Mouse (Mus musculus) layer of hippocampus, adult 2 months (tissue): Measurements from ENCODE around the gene Fam124b. TPM values are rescaled to one million over a fixed set of nuclear protein-coding genes. Genes with fewer than 3 reads are reported as not detected.
A peak's percentile ranks its signal among the peaks of the same experiment; 100 is the strongest.

Experiments used
- DNase-seq, 2 experiments: peaks; one replicate each; pipeline ENCODE4 v3.0.0; 2022; ENCODE audit warnings: low spot score in 2 of 2
- H3K27ac ChIP-seq: fragments of 200-600 bp; 2 replicates; pipeline ENCODE4 v1.8.1; 2022
- H3K4me3 ChIP-seq: fragments of 200-600 bp; 2 replicates; pipeline ENCODE4 v1.8.1; 2022; ENCODE audit warnings: mild to moderate bottlenecking
- CTCF ChIP-seq: fragments of 200-600 bp; conservative IDR thresholded peaks from 2 replicates; pipeline ENCODE4 v1.8.1; 2022; ENCODE audit warnings: antibody characterized with exemption, mild to moderate bottlenecking, moderate library complexity
- total RNA-seq, 2 experiments: library from RNA; stranded (reverse); gene quantifications; 2 replicates each; pipeline ENCODE4 v1.2.3; 2021

Gene Fam124b
- total RNA-seq, 2 experiments from 2014 or later = 0.39 to 0.46 TPM

DNA sequence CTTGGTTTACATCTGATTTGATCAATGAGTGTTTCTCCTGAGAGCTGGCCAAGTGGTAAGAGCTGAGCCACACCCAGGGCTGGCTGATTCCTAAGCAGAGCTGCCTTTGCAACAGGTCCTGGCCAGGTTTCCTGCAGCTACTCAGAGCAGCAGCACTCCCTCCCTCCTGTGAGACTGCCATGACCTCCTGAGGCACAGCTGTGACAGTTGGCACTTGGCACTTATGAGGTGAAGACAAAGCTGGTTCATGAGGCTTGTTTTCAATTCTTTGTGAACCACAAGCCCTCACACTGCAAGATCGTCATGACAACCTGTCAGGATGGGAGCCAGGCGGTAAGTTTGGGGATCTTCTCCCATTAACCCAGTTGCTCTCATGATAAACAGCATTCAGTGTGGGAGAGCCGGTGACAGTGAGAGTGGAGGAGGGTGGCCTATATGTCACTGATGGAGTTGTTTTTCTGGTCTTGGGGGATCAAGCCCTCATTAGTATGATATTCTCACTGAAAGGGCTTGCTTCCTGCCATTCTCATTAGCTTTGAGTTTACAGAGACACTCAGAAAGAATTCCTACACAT, 6.7 kb upstream of the Fam124b start:
- no peak for TF ChIP-seq CTCF

DNA sequence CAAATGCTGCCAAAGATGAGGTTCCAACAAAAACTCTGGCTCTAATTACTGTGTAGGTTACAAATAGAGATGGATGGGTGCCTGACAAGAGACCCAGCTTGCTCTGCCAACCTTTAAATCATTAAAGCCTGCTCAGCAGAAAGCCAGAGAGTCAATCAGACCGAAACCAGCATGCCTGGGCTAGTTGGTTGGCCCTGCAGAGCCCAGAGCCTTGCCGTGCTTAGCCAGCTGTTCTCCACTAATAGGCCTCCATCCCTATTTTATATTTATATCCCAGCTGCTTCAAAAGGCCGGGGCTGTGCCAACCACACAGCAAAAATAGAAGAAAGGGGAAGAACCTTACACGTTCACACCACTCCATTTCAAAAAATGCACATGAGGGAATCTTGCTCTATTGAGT, 2.9 kb upstream of the Fam124b start:
- H3K4me3 ChIP-seq = no peak overlapping the region
- no peak for DNase-seq
- no peak overlapping the region for H3K27ac ChIP-seq
- TF ChIP-seq CTCF = no peak

More for the DNA sequence above, 6.7 kb upstream of the Fam124b start:
- DNase-seq = peak in 1 of 2 experiments; percentile 25
- Histone ChIP-seq H3K4me3 (no peak overlapping the region), H3K27ac (0 out of 2 replicates have a peak overlapping the region, but pooled peaks have one; percentile 39)

GRCm38 (mm10) chr1:80213826-80214225, 4.4 kb downstream of the Fam124b start:
- H3K4me3 ChIP-seq = peak overlapping the region; percentile 27; the same call in 1 of the 2 replicates
- H3K27ac ChIP-seq = peak overlapping the region; percentile 36; the same call in 1 of the 2 replicates
- no peak for DNase-seq
- TF ChIP-seq CTCF = no peak

DNA sequence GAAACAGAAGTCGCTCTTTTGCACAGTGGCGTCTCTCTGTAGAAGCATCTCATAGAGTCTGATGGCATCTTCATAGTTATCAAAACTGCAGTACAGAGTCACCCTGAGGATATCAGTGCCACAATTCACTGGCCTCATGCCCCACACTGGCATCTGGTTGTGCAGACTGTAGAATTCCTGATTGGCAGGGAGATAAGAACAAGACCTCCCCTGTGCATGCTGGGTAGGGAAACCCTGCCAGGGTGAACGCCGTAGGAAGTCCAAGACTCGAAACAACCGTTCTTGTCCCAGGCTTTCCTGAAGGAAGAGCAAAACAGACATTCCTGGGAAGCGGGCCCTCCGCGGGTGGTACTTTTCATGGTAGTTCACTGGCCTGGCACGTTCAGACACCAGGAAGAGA, 5.1 kb downstream of the Fam124b start:
- Histone ChIP-seq H3K27ac (peak overlapping the region; percentile 36; the same call in 1 of the 2 replicates), H3K4me3 (peak overlapping the region; percentile 27)
- DNase-seq = peak in 1 of 2 experiments; percentile 55
- TF ChIP-seq CTCF = no peak

DNA sequence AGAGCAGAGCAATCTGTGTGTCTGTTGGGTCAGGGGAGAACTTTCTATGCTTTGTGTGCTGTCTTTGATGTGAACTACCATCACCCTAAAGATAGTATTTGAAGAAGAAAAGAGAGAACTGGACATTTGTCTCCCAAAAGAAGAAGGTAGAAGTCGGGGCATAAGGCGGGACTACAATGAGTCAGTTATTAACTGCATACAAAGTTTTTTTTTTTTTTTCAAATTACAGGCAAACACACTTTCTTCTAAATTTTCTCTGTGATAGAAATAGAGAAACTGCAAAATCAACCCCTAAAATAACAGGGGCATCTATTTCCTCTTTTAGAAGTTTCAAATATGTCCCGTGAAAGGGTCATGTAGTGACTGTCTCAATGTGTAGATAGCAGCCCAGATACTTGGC, 16.0 kb downstream of the Fam124b start:
- no peak for TF ChIP-seq CTCF
- no peak for DNase-seq
- Histone ChIP-seq H3K4me3 (no peak overlapping the region), H3K27ac (no peak overlapping the region)

GRCm38 (mm10) chr1:80192837-80193236, 25.4 kb downstream of the Fam124b start:
- no peak overlapping the region for H3K27ac ChIP-seq
- TF ChIP-seq CTCF = no peak
- H3K4me3 ChIP-seq = no peak overlapping the region
- DNase-seq = no peak

DNA sequence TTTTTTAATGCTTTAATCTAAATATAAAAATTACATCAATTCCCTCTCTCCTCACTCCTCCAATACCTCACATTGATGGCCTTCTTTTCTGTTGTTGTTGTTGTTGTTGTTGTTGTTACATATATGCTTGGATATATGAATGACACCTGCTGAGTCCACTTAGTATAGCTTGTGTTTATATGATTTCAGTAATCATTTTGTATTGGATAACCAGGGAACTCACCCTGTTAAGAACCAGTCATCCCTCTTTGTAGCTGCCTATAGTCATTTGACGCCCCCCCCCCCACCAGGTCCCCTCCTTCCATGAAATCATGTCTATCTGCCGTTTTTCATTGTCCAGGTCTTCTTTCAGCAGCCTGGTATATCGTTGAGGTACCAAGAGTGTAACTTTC, 36.9 kb downstream of the Fam124b start:
- Histone ChIP-seq H3K27ac (no peak overlapping the region), H3K4me3 (no peak overlapping the region)
- TF ChIP-seq CTCF = no peak
- no peak for DNase-seq

DNA sequence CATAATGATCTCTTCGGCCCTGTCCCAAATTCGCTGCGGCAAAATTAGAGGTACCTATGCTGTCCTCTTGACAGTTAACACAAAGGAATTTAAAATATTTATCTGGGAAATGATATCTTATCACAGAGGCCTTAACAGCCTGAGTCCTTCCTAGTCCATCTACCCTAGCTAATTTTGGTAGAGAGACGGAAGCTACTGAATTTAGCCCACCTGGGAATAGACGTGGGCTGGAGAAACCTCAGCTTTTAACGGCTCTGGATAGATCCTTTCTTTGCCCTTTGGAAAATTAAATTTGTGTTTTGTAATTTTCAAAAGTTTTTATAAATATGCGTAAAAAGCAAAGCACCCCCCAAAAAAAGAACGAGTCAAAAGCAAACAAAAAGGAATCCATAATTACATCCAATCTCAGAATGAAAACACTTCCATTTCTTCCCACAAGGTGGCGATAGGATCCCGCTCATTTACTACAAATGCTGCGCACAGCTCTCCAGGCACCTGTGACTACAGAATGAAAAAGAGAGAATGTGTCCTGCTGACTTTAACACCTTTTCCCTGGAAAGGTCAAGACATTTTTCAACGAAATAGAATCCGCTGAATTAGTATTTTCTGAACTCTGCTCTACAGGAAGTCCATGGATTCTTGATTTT, 37.4 kb downstream of the Fam124b start:
- H3K4me3 ChIP-seq = no peak overlapping the region
- H3K27ac ChIP-seq = no peak overlapping the region
- peak; percentile 55 to 77 for DNase-seq
- TF ChIP-seq CTCF = peak; percentile 97

- TF ChIP-seq CTCF = peak; percentile 73
- peak in 1 of 2 experiments; percentile 17 for DNase-seq
- no peak overlapping the region for H3K4me3 ChIP-seq
- H3K27ac ChIP-seq = no peak overlapping the region
Observed at GRCm38 (mm10) chr1:80180128-80180527, 38.1 kb downstream of the Fam124b start.

- Histone ChIP-seq H3K4me3 (no peak overlapping the region), H3K27ac (no peak overlapping the region)
- DNase-seq = no peak
- TF ChIP-seq CTCF = peak; percentile 68
Observed at GRCm38 (mm10) chr1:80177651-80178382, 40.5 kb downstream of the Fam124b start.

DNA sequence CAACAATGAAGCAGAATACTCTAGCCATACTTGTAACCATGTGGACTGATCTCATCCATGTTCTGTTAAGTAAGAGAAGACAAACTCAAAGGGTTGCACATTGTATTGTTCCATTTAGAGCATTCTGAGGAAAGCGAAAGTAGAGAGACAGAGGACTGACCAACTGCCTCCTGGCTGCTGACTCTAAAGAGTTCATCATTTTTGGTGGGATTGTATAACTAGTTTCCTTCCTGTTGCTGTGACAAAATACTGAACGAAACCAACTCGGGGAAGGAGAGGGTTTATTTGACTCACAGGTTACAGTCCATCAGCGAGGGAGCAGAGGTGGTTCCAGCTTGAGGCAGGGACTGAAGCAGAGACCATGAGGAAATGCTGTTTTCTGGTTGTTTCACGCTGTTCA, 50.6 kb downstream of the Fam124b start:
- no peak for TF ChIP-seq CTCF
- DNase-seq = no peak
- H3K27ac ChIP-seq = no peak overlapping the region
- H3K4me3 ChIP-seq = no peak overlapping the region

- TF ChIP-seq CTCF = no peak
- H3K27ac ChIP-seq = no peak overlapping the region
- no peak overlapping the region for H3K4me3 ChIP-seq
- no peak for DNase-seq
Observed at GRCm38 (mm10) chr1:80166577-80166976, 51.7 kb downstream of the Fam124b start.

DNA sequence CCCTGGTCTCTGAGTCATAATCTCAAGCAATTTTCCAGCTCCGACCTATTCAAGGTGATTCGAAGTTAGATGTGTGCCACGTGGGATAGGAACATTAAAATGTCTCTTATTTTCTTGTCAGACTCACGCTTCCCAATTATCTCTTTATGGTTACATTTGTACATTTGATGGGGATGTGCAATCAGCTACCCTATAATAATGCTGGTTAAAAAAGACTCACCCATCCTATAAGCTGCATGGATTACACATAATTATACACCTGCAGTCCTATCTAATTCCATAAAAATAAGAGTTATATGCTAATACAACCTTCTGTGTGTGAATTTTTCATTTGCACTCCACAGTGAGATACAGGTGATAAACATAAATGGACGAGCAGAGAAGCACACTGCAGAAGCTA, 52.9 kb downstream of the Fam124b start:
- no peak for DNase-seq
- Histone ChIP-seq H3K27ac (no peak overlapping the region), H3K4me3 (no peak overlapping the region)
- TF ChIP-seq CTCF = no peak

DNA sequence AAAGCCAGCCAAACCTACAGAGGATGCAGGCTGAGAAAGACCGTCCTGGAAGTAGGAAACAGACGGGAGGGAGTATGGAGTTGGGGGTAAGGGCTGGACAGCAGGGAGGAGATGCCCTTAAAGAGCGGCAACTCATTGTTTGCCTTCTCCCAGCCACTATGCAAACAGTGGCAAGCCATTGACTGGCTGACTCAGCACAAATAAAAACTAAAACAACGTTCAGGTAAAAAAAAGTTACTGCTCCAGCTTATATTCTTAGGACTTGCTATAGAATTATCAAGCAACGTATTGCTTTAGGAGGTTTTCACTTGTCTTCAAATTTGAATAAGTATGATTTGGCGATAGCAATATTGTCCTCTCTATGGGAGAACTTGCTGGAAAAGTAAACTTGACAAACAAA, 55.3 kb downstream of the Fam124b start:
- DNase-seq = no peak
- Histone ChIP-seq H3K4me3 (no peak overlapping the region), H3K27ac (no peak overlapping the region)
- TF ChIP-seq CTCF = no peak
